Mouse (Mus musculus) hindlimb bud, embryonic 11.5 days (tissue): Measurements from ENCODE around the gene Ptrh2.

Experiments
- DNase-seq: peaks from one replicate; pipeline ENCODE4 v3.0.0-alpha.2; 2012; ENCODE audit warnings: low read depth, low spot score; ENCODE audit errors: extremely low spot score

Ptrh2 gene

GRCm38 (mm10) chr11:86668169-86668568 is 15.6 kb upstream of the Ptrh2 start:
- no peak for DNase-seq

- DNase-seq: no peak
These were observed 12.6 kb upstream of the Ptrh2 start for GRCm38 (mm10) chr11:86671041-86671675.

- no peak for DNase-seq
These were observed 11.0 kb upstream of the Ptrh2 start for GRCm38 (mm10) chr11:86672772-86673171.

- DNase-seq: no peak
These were observed 8.3 kb upstream of the Ptrh2 start for GRCm38 (mm10) chr11:86675520-86675919.

GRCm38 (mm10) chr11:86678957-86679356 is 4.8 kb upstream of the Ptrh2 start:
- DNase-seq: no peak

- no peak for DNase-seq
These were observed 3.1 kb upstream of the Ptrh2 start for GRCm38 (mm10) chr11:86680729-86681128.

GRCm38 (mm10) chr11:86681423-86681822 is 2.4 kb upstream of the Ptrh2 start:
- DNase-seq: no peak

- no peak for DNase-seq
These were observed 924 bp upstream of the Ptrh2 start for GRCm38 (mm10) chr11:86682861-86683260.

- no peak for DNase-seq
These were observed 584 bp downstream of the Ptrh2 start for GRCm38 (mm10) chr11:86684126-86685012.

GRCm38 (mm10) chr11:86685366-86685765 is 1.6 kb downstream of the Ptrh2 start:
- DNase-seq: no peak

- no peak for DNase-seq
These were observed 6.6 kb downstream of the Ptrh2 start for GRCm38 (mm10) chr11:86690383-86690782.

- DNase-seq: no peak
These were observed 7.7 kb downstream of the Ptrh2 start for GRCm38 (mm10) chr11:86691482-86691881.

- no peak for DNase-seq
These were observed 8.2 kb downstream of the Ptrh2 start for GRCm38 (mm10) chr11:86691956-86692355.

GRCm38 (mm10) chr11:86692546-86692945 is 8.8 kb downstream of the Ptrh2 start:
- no peak for DNase-seq

GRCm38 (mm10) chr11:86695461-86695860 is 11.7 kb downstream of the Ptrh2 start:
- no peak for DNase-seq

- DNase-seq: no peak
These were observed 17.4 kb downstream of the Ptrh2 start for GRCm38 (mm10) chr11:86701151-86701550.

- no peak for DNase-seq
These were observed 30.8 kb downstream of the Ptrh2 start for GRCm38 (mm10) chr11:86714606-86715005.

GRCm38 (mm10) chr11:86717306-86718065 is 33.7 kb downstream of the Ptrh2 start:
- DNase-seq: no peak

- no peak for DNase-seq
These were observed 34.6 kb downstream of the Ptrh2 start for GRCm38 (mm10) chr11:86718369-86718768.

GRCm38 (mm10) chr11:86719390-86719789 is 35.6 kb downstream of the Ptrh2 start:
- no peak for DNase-seq

GRCm38 (mm10) chr11:86724004-86724403 is 40.2 kb downstream of the Ptrh2 start:
- no peak for DNase-seq

- DNase-seq: no peak
These were observed 41.2 kb downstream of the Ptrh2 start for GRCm38 (mm10) chr11:86724982-86725381.
